Mouse (Mus musculus): ENCODE data around the gene Kcnd3. TPM values are rescaled to one million over a fixed set of nuclear protein-coding genes. Genes with fewer than 3 reads are reported as not detected.

Gene Kcnd3
- not detected for total RNA-seq (2023)

GRCm38 (mm10) chr3:105451627-105452555 is at the start of gene Kcnd3:
Kcnd3 (plus strand) TSS chr3:105452330.

DNA sequence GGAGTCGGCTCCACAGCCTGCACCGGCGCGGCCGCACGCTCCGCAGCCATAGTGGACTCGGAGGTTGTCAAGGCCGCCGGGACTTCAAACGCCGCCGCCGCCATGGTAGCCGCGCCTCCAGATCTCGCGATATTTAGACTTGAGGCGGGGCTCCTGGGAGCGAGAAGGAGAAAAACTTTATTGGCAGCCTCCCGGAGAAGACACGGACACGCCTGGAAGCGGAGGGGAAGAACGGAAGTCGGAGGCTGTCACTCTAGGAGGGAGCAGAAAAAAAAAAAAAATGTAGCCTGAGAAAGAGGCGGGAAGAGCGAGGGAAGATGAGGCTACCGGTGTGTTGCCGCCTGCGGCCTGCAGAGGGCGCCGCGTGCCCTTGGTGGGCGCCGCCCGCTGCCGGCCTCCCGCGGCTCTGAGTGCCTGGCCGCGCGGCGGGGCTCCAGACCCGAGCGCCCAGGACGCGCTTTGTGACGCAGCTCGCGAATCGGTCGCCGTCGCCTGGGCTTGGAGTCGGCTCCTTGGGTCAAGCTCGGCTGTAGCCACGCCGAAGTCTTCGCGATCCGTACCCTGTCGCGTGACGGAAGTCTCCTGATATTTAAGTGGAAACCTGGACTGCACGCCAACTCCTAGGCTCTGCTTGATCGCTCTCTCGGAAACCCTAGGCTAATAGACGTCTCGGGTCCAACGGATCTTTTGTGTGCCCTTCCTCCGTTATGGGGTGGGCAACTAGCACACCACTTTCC is 235.4 kb downstream of the Kcnd3 start, which contains the start of gene Ddx20:
Gene Ddx20, minus strand, starts transcription at position 251 of the 737 bp plus-strand sequence.

GRCm38 (mm10) chr3:105704031-105705008 is 252.2 kb downstream of the Kcnd3 start, which contains the start of gene Inka2:
Inka2 (plus strand) TSS chr3:105704599.

Other genes with a start within 250 kb of the Kcnd3 start
- gene Ddx20, start 235.2 kb downstream of the Kcnd3 start, total RNA-seq (2023): 10 to 100 TPM; 12.3 to 13.5 TPM

Measured in monocyte, adult 59 days (primary cell).